Mouse (Mus musculus): ENCODE results near the gene Brca1. TPM values are rescaled to one million over a fixed set of nuclear protein-coding genes. Genes with fewer than 3 reads are reported as not detected.

The Brca1 gene
- 3.9 TPM for polyA plus RNA-seq (2017; shearing (Covaris generic))

GRCm38 (mm10) chr11:101551751-101552475, at the start of gene Brca1, which contains the start of gene Nbr1:
Brca1 (minus strand) TSS chr11:101551955.
Nbr1 (plus strand) TSS chr11:101552149.

GRCm38 (mm10) chr11:101599156-101599555, 47.4 kb upstream of the Brca1 start, which contains the start of gene Gm11634:
Gm11634 (minus strand) TSS chr11:101599256.

GRCm38 (mm10) chr11:101582054-101583035, 30.6 kb upstream of the Brca1 start, which contains the start of gene Tmem106a:
Tmem106a (plus strand) TSS chr11:101582242.

GRCm38 (mm10) chr11:101465869-101466551, 85.7 kb downstream of the Brca1 start, which contains the start of gene Vat1:
Vat1 (minus strand) TSS chr11:101466230.

GRCm38 (mm10) chr11:101464211-101465100, 87.3 kb downstream of the Brca1 start, which contains the start of gene Rnd2:
Rnd2 (plus strand) TSS chr11:101464999.

GRCm38 (mm10) chr11:101448274-101448746, 103.4 kb downstream of the Brca1 start, which contains the start of gene Ifi35:
Ifi35 (plus strand) TSS chr11:101448407.

GRCm38 (mm10) chr11:101442127-101442693, 109.5 kb downstream of the Brca1 start, which contains the start of gene Rpl27:
Rpl27 (plus strand) TSS chr11:101442298.

Other genes with a start within 250 kb of the Brca1 start
- 232 TPM for gene Becn1, start 249.7 kb downstream of the Brca1 start, polyA plus RNA-seq (2017; shearing (Covaris generic))
- gene Psme3, start 235.7 kb downstream of the Brca1 start, polyA plus RNA-seq (2017; shearing (Covaris generic)), result 93.7 TPM
- gene Aoc2, start 226.9 kb downstream of the Brca1 start, polyA plus RNA-seq (2017; shearing (Covaris generic)), result 3.4 TPM
- not detected for gene Aoc3, start 221.3 kb downstream of the Brca1 start, polyA plus RNA-seq (2017; shearing (Covaris generic))
- gene G6pc, start 184.4 kb downstream of the Brca1 start, polyA plus RNA-seq (2017; shearing (Covaris generic)), result not detected
- 51.8 TPM for gene Aarsd1, start 134.3 kb downstream of the Brca1 start, polyA plus RNA-seq (2017; shearing (Covaris generic))
- 2.4 TPM for gene Gm27029, start 127.2 kb downstream of the Brca1 start, polyA plus RNA-seq (2017; shearing (Covaris generic))
- gene Rundc1, start 126.9 kb downstream of the Brca1 start, polyA plus RNA-seq (2017; shearing (Covaris generic)), result 7.5 TPM
- gene Ptges3l, start 126.6 kb downstream of the Brca1 start, polyA plus RNA-seq (2017; shearing (Covaris generic)), result 0.94 TPM
- gene Rpl27, start 109.7 kb downstream of the Brca1 start, polyA plus RNA-seq (2017; shearing (Covaris generic)), result 395 TPM
- 215 TPM for gene Ifi35, start 103.5 kb downstream of the Brca1 start, polyA plus RNA-seq (2017; shearing (Covaris generic))
- gene Rnd2, start 87.0 kb downstream of the Brca1 start, polyA plus RNA-seq (2017; shearing (Covaris generic)), result not detected
- 0.38 TPM for gene Vat1, start 85.7 kb downstream of the Brca1 start, polyA plus RNA-seq (2017; shearing (Covaris generic))
- gene Nbr1, start 194 bp upstream of the Brca1 start, polyA plus RNA-seq (2017; shearing (Covaris generic)), result 127 TPM
- gene Tmem106a, start 30.3 kb upstream of the Brca1 start, polyA plus RNA-seq (2017; shearing (Covaris generic)), result 11.4 TPM
- not detected for gene Gm11634, start 47.3 kb upstream of the Brca1 start, polyA plus RNA-seq (2017; shearing (Covaris generic))
- gene Rdm1, start 75.2 kb upstream of the Brca1 start, polyA plus RNA-seq (2017; shearing (Covaris generic)), result 74.8 TPM
- 2.1 TPM for gene Arl4d, start 113.6 kb upstream of the Brca1 start, polyA plus RNA-seq (2017; shearing (Covaris generic))
- gene Dhx8, start 181.0 kb upstream of the Brca1 start, polyA plus RNA-seq (2017; shearing (Covaris generic)), result 66.9 TPM
- gene Etv4, start 233.4 kb upstream of the Brca1 start, polyA plus RNA-seq (2017; shearing (Covaris generic)), result not detected

Measured in CD4-positive, CD25-positive, alpha-beta regulatory T cell, adult 9 weeks (primary cell).